Mouse (Mus musculus): Measurements from ENCODE around the gene Cmc1. TPM values are rescaled to one million over a fixed set of nuclear protein-coding genes. Genes with fewer than 3 reads are reported as not detected.

Gene Cmc1
- total RNA-seq, 2 experiments from 2014 or later, result 18.3 to 22.3 TPM

DNA sequence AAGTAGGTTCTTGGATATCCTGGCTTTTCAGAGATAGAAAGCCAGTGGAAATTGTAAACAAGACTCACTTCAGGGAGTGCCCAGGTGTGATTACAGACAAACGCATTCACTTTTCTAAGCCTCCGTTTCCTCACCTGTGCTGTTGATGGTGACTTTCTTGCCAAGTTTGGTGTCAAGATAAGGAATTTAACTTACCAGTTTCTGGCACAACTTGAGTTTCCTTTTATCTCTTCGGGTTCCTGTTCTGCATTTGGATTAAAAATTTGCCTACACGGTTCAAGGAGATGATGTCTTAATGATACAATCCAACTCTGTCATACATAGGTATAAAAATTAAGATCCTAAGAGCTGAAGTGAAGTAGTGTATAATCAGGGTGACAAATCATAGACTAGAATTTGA lies 107.2 kb downstream of the Cmc1 start:
- intact Hi-C loops (cut with DNase I; ENCODE audit: low total_unique reads), result no loop called here
- DNase-seq, result no peak

DNA sequence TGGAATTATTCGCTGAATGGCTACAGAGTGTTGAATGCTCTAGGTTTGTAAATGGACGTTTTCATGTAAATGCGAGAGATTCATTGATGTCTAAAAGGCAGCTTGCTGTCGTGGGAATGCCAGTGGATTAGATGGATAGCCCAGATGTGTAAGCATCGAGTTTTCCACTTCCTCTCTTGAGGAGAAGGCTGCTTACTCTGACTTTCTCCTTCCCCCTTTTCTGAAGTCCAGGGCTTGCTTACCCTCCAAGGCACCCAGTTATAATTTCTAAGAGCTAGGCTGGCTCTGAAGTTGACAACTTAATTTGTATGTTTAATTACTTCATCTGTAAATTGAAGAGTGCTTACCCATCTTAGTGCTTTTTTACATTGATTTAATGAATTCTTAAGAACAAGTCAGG lies 108.3 kb downstream of the Cmc1 start:
- intact Hi-C loops (cut with DNase I; ENCODE audit: low total_unique reads), result no loop called here
- no peak for DNase-seq

- intact Hi-C loops (cut with DNase I; ENCODE audit: low total_unique reads), result no loop called here
Measured at GRCm38 (mm10) chr9:118041022-118041400, 109.0 kb downstream of the Cmc1 start.

GRCm38 (mm10) chr9:118040218-118041021 lies 109.6 kb downstream of the Cmc1 start, which contains the start of gene Azi2:
Gene Azi2, plus strand, starts transcription at chr9:118040499.
- intact Hi-C loops (cut with DNase I; ENCODE audit: low total_unique reads), result no loop called here

More at GRCm38 (mm10) chr9:118041022-118041400, 109.0 kb downstream of the Cmc1 start:
- peak; percentile 9 for DNase-seq

DNA sequence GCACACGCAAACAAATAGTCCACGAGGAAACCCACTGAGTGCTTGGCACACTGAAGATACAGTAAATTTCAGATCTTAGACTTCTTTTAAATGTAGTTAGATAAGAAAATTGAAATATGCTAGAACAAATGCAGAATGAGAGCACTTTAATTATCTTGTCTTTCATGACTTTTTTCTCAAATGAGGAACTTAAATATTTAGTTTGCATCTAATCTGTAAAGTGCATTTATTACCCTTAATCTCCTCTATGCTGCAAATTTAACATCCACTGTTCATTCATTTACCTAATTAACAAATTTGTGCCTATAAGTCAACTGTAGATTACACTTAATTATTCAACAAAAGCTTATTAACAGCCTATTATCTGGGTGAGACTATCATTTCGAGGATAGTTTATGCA lies 115.0 kb downstream of the Cmc1 start:
- intact Hi-C loops (cut with DNase I; ENCODE audit: low total_unique reads), result no loop called here
- DNase-seq, result no peak

More at GRCm38 (mm10) chr9:118040218-118041021, 109.6 kb downstream of the Cmc1 start, which contains the start of gene Azi2:
- peak; percentile 98 for DNase-seq

- intact Hi-C loops (cut with DNase I; ENCODE audit: low total_unique reads), result no loop called here
Measured at GRCm38 (mm10) chr9:118031694-118032093, 118.3 kb downstream of the Cmc1 start.

GRCm38 (mm10) chr9:118030252-118030651 lies 119.7 kb downstream of the Cmc1 start:
- intact Hi-C loops (cut with DNase I; ENCODE audit: low total_unique reads), result no loop called here

More at GRCm38 (mm10) chr9:118031694-118032093, 118.3 kb downstream of the Cmc1 start:
- no peak for DNase-seq

DNA sequence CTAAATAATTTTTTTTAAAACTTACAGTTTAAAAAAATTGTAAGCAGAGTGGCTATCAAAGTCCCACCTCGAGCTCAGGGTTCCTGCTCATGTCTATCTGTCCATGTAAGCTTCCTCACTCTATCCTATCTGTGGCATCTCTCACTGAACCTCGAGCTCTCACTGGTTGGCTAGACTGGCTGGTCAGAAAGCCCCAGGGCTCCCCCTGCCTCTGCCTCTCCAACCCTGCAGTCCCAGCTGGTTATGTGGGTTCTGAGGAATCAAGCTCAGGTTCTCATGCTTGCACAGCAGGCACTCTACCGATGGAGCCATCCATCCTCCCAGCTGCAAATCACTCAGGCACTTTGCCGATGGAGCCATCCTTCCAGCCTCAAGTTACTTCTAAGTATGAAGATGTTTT lies 120.5 kb downstream of the Cmc1 start:
- DNase-seq, result no peak
- intact Hi-C loops (cut with DNase I; ENCODE audit: low total_unique reads), result no loop called here

More at GRCm38 (mm10) chr9:118030252-118030651, 119.7 kb downstream of the Cmc1 start:
- DNase-seq, result no peak

- intact Hi-C loops (cut with DNase I; ENCODE audit: low total_unique reads), result no loop called here
- DNase-seq, result no peak
Measured at GRCm38 (mm10) chr9:118024966-118025365, 125.0 kb downstream of the Cmc1 start.

Other genes with a start within 250 kb of the Cmc1 start
- gene Azi2, start 109.7 kb downstream of the Cmc1 start, total RNA-seq (2021), result 10 to 100 TPM; 36.1 to 41.2 TPM

All from gastrocnemius, postnatal 14 days (tissue).